Mouse (Mus musculus) mouse trophoblast stem cell (cell line): ENCODE data around the gene Mid1.
"Not testable (repeated sequence)": the region's sequence is repeated elsewhere in the genome, so short reads cannot be mapped to it uniquely, and the experiment has no call there.

Source experiments
- in situ Hi-C, 2 experiments: fragments of 300-500 bp; cut with MseI, MboI; formaldehyde crosslinking; loops; 2 replicates in 1 of 2; 3 replicates in 1 of 2; pipeline ENCODE4 v1.15.1; 2025

The Mid1 gene

GRCm38 (mm10) chrX:169986519-169987367 lies 301.7 kb downstream of the Mid1 start:
- in situ Hi-C loops = not testable (repeated sequence)

GRCm38 (mm10) chrX:169987368-169987837 lies 302.4 kb downstream of the Mid1 start:
- in situ Hi-C loops = not testable (repeated sequence)

DNA sequence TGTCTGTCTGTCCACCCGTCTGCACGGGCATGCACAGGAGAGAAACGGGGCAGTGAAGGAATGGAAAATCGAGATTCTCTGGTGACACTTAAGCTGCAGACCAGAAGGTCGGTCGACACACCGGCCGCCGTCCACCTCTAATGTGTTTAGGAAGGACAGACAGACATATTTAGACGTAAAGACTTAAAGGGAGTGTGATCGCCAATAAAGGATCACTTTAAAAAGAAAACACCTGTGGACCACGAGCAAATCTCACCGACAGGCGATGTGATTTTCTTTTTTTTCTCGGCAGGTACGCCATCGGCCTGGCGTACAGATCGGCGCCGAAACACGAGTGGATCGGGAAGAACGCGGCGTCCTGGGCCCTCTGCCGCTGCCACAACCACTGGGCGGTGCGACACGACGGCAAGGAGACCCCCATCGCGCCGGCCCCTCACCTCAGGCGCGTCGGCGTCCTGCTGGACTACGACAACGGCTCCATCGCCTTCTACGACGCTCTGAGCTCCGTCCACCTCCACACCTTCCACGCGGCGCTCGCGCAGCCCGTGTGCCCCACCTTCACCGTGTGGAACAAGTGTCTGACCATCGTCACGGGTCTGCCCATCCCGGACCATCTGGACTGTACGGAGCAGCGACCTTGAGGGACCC lies 303.7 kb downstream of the Mid1 start:
- in situ Hi-C loops = not testable (repeated sequence)

DNA sequence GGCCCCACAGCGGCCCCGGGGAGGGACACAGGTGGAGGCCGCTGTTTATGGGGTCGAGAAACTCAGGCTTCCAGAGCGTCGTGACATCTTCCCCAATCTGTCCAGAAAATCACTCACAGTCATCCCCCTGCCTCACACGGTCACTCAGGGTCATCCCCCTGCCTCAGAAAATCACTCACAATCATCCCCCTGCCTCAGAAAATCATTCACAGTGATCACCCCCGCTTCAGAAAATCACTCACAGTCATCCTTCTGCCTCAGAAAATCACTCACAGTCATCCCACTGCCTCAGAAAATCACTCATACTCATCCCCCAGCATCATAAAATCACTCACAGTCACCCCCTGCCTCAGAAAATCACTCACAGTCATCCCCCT lies 304.2 kb downstream of the Mid1 start:
- in situ Hi-C loops = not testable (repeated sequence)

- in situ Hi-C loops = not testable (repeated sequence)
Measured at GRCm38 (mm10) chrX:169989691-169990631, 305.0 kb downstream of the Mid1 start.

GRCm38 (mm10) chrX:169991128-169991873 lies 306.3 kb downstream of the Mid1 start:
- in situ Hi-C loops = not testable (repeated sequence)

GRCm38 (mm10) chrX:169992086-169992930 lies 307.3 kb downstream of the Mid1 start:
- in situ Hi-C loops = not testable (repeated sequence)

GRCm38 (mm10) chrX:169992951-169993547 lies 308.1 kb downstream of the Mid1 start:
- in situ Hi-C loops = not testable (repeated sequence)

- in situ Hi-C loops = not testable (repeated sequence)
Measured at GRCm38 (mm10) chrX:169994011-169994865, 309.2 kb downstream of the Mid1 start.

GRCm38 (mm10) chrX:169994866-169995711 lies 310.1 kb downstream of the Mid1 start:
- in situ Hi-C loops = not testable (repeated sequence)

GRCm38 (mm10) chrX:169995909-169996521 lies 311.0 kb downstream of the Mid1 start:
- in situ Hi-C loops = not testable (repeated sequence)

GRCm38 (mm10) chrX:169996926-169997325 lies 311.9 kb downstream of the Mid1 start:
- in situ Hi-C loops = not testable (repeated sequence)

GRCm38 (mm10) chrX:169997456-169997853 lies 312.5 kb downstream of the Mid1 start:
- in situ Hi-C loops = not testable (repeated sequence)

- in situ Hi-C loops = not testable (repeated sequence)
Measured at GRCm38 (mm10) chrX:169997854-169998456, 313.0 kb downstream of the Mid1 start.

- in situ Hi-C loops = not testable (repeated sequence)
Measured at GRCm38 (mm10) chrX:169998559-169999219, 313.7 kb downstream of the Mid1 start.

GRCm38 (mm10) chrX:169999226-169999883 lies 314.4 kb downstream of the Mid1 start:
- in situ Hi-C loops = not testable (repeated sequence)
